Mouse (Mus musculus) left cerebral cortex, adult 11 months (tissue): ENCODE data around the gene Pold3.
"Not testable (repeated sequence)": the region's sequence is repeated elsewhere in the genome, so short reads cannot be mapped to it uniquely, and the experiment has no call there.

Experiments used
- DNase-seq: peaks from one replicate; pipeline ENCODE4 v3.0.0; 2022; ENCODE audit warnings: low spot score

Pold3 gene

GRCm38 (mm10) chr7:100111506-100111905 lies 9.9 kb downstream of the Pold3 start:
- no peak for DNase-seq

- no peak for DNase-seq
Measured at GRCm38 (mm10) chr7:100108341-100108740, 13.0 kb downstream of the Pold3 start.

GRCm38 (mm10) chr7:100104677-100105076 lies 16.7 kb downstream of the Pold3 start:
- DNase-seq, result no peak

GRCm38 (mm10) chr7:100100031-100100595 lies 21.3 kb downstream of the Pold3 start:
- DNase-seq, result no peak

GRCm38 (mm10) chr7:100086891-100087290 lies 34.5 kb downstream of the Pold3 start:
- no peak for DNase-seq

GRCm38 (mm10) chr7:100086159-100086755 lies 35.1 kb downstream of the Pold3 start:
- no peak for DNase-seq

GRCm38 (mm10) chr7:100083812-100084211 lies 37.6 kb downstream of the Pold3 start:
- no peak for DNase-seq

- no peak for DNase-seq
Measured at GRCm38 (mm10) chr7:100082836-100083235, 38.5 kb downstream of the Pold3 start.

- DNase-seq, result no peak
Measured at GRCm38 (mm10) chr7:100080087-100080781, 41.1 kb downstream of the Pold3 start.

- no peak for DNase-seq
Measured at GRCm38 (mm10) chr7:100077071-100077470, 44.3 kb downstream of the Pold3 start.

- DNase-seq, result no peak
Measured at GRCm38 (mm10) chr7:100076296-100076695, 45.1 kb downstream of the Pold3 start.

- no peak for DNase-seq
Measured at GRCm38 (mm10) chr7:100073959-100074358, 47.4 kb downstream of the Pold3 start.

GRCm38 (mm10) chr7:100052991-100053390 lies 68.4 kb downstream of the Pold3 start:
- DNase-seq, result not testable (repeated sequence)

GRCm38 (mm10) chr7:100051904-100052303 lies 69.5 kb downstream of the Pold3 start:
- DNase-seq, result no peak

- peak; percentile 12 for DNase-seq
Measured at GRCm38 (mm10) chr7:100046486-100046885, 74.9 kb downstream of the Pold3 start.

- no peak for DNase-seq
Measured at GRCm38 (mm10) chr7:100043605-100044031, 77.7 kb downstream of the Pold3 start.

GRCm38 (mm10) chr7:100043096-100043495 lies 78.3 kb downstream of the Pold3 start:
- DNase-seq, result no peak

GRCm38 (mm10) chr7:100042120-100042519 lies 79.2 kb downstream of the Pold3 start:
- DNase-seq, result no peak

GRCm38 (mm10) chr7:100036495-100036894 lies 84.9 kb downstream of the Pold3 start:
- no peak for DNase-seq

- DNase-seq, result no peak
Measured at GRCm38 (mm10) chr7:100036050-100036449, 85.3 kb downstream of the Pold3 start.

- no peak for DNase-seq
Measured at GRCm38 (mm10) chr7:100034815-100035463, 86.4 kb downstream of the Pold3 start.

GRCm38 (mm10) chr7:100033672-100034071 lies 87.7 kb downstream of the Pold3 start:
- DNase-seq, result no peak
